Mouse (Mus musculus): ENCODE measurements around the gene Amt. TPM values are rescaled to one million over a fixed set of nuclear protein-coding genes. Genes with fewer than 3 reads are reported as not detected.

The Amt gene
- total RNA-seq, 2 experiments from 2014 or later, result 34.9 to 36.2 TPM

- DNase-seq, result no peak
Observed at GRCm38 (mm10) chr9:108339886-108340257, 43.2 kb downstream of the Amt start.

GRCm38 (mm10) chr9:108340258-108341138 lies 43.8 kb downstream of the Amt start:
- DNase-seq, result no peak

- DNase-seq, result no peak
Observed at GRCm38 (mm10) chr9:108341139-108341475, 44.5 kb downstream of the Amt start.

GRCm38 (mm10) chr9:108341801-108342200 lies 45.1 kb downstream of the Amt start:
- no peak for DNase-seq

GRCm38 (mm10) chr9:108342301-108342831 lies 45.7 kb downstream of the Amt start:
- DNase-seq, result no peak

- DNase-seq, result no peak
Observed at GRCm38 (mm10) chr9:108343331-108343730, 46.7 kb downstream of the Amt start.

GRCm38 (mm10) chr9:108343835-108344234 lies 47.2 kb downstream of the Amt start:
- DNase-seq, result no peak

GRCm38 (mm10) chr9:108344471-108344870 lies 47.8 kb downstream of the Amt start:
- DNase-seq, result no peak

- DNase-seq, result no peak
Observed at GRCm38 (mm10) chr9:108347024-108347423, 50.4 kb downstream of the Amt start.

- peak; percentile 81 to 83 for DNase-seq
Observed at GRCm38 (mm10) chr9:108347540-108348289, 51.1 kb downstream of the Amt start, which contains the start of gene Usp4. Gene Usp4, plus strand, starts transcription at chr9:108347853.

GRCm38 (mm10) chr9:108348290-108348680 lies 51.6 kb downstream of the Amt start:
- DNase-seq, result no peak

GRCm38 (mm10) chr9:108349727-108350126 lies 53.1 kb downstream of the Amt start:
- no peak for DNase-seq

Other genes with a start within 250 kb of the Amt start
- gene Gmppb, start 247.6 kb upstream of the Amt start, total RNA-seq (2021), result 10 to 100 TPM; 16.9 to 17.5 TPM
- gene Amigo3, start 243.7 kb upstream of the Amt start, total RNA-seq (2021), result 1 to 10 TPM; 1.8 to 2.6 TPM
- not detected for gene Mst1, start 216.4 kb upstream of the Amt start, total RNA-seq (2021)
- 100 to 1,000 TPM; 104 to 110 TPM for gene Rnf123, start 213.5 kb upstream of the Amt start, total RNA-seq (2021)
- gene Apeh, start 202.2 kb upstream of the Amt start, total RNA-seq (2021), result 10 to 100 TPM; 31.1 to 37.6 TPM
- gene Bsn, start 106.5 kb upstream of the Amt start, total RNA-seq (2021), result 100 to 1,000 TPM; 216 to 234 TPM
- gene Dag1, start 32.9 kb upstream of the Amt start, total RNA-seq (2021), result 10 to 100 TPM; 77.8 to 82.4 TPM
- 100 to 1,000 TPM in 1 of 2 experiments, 10 to 100 TPM in 1; 96.7 to 118 TPM for gene Nicn1, start 6.4 kb upstream of the Amt start, total RNA-seq (2021)
- gene Rhoa, start 9.3 kb downstream of the Amt start, total RNA-seq (2021), result 100 to 1,000 TPM; 169 to 173 TPM
- gene Tcta, start 9.3 kb downstream of the Amt start, total RNA-seq (2021), result 10 to 100 TPM; 29.1 to 30.0 TPM
- 10 to 100 TPM; 61.2 to 62.8 TPM for gene Gpx1, start 42.0 kb downstream of the Amt start, total RNA-seq (2021)
- 100 to 1,000 TPM; 107 to 110 TPM for gene Usp4, start 51.0 kb downstream of the Amt start, total RNA-seq (2021)
- 1 to 10 TPM; 2.6 to 2.9 TPM for gene 1700102P08Rik, start 96.0 kb downstream of the Amt start, total RNA-seq (2021)
- under 1 TPM in 1 of 2 experiments, not detected in 1; 0.18 TPM for gene Ccdc36, start 131.6 kb downstream of the Amt start, total RNA-seq (2021)
- not detected for gene BC048562, start 139.6 kb downstream of the Amt start, total RNA-seq (2021)
- 10 to 100 TPM; 32.0 to 37.2 TPM for gene Ccdc71, start 163.7 kb downstream of the Amt start, total RNA-seq (2021)
- gene Klhdc8b, start 164.7 kb downstream of the Amt start, total RNA-seq (2021), result 10 to 100 TPM; 16.6 to 18.1 TPM
- gene Lamb2, start 182.9 kb downstream of the Amt start, total RNA-seq (2021), result 10 to 100 TPM; 25.1 to 34.4 TPM
- gene Usp19, start 193.7 kb downstream of the Amt start, total RNA-seq (2021), result 100 to 1,000 TPM; 140 to 165 TPM
- 10 to 100 TPM; 72.1 to 88.7 TPM for gene Qars, start 210.9 kb downstream of the Amt start, total RNA-seq (2021)
- gene Qrich1, start 220.0 kb downstream of the Amt start, total RNA-seq (2021), result 100 to 1,000 TPM; 139 to 141 TPM

Measured in layer of hippocampus, postnatal 36 days (tissue).